In the genomic region with DNA sequence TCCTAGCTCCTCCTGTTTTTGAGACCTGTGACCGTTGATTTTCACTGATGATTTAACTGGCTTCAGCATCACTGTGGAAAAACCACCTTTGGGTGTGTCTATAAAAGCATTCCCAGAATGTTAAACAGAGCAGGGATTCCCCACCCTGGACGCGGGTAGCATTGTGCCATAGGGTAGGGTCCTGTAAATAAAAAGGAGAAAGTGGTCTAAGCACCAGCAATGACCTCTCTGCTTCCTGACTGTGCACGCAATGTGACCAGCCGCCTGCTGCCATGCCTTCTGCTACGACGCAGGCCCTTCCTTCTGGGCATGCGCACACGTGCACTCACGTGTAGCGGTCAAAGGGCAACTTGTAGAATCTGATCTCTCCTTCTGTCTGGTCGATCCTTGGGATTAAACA, we compare ENCODE assay signal across 27 mouse cellular contexts.
A peak's percentile ranks its signal among the peaks of the same experiment; 100 is the strongest.
DNase-seq lines count a peak whose midpoint lies in the region; ATAC-seq lines count a peak whose summit lies in the region.
"Had no signal": no experiment of that assay in that cellular context is flagged by ENCODE, and none has a peak within 500 bp of the region (broad histone marks: within the 10 kb centered on the region; RNA-seq: fewer than 3 reads in every experiment).

No protein-coding gene starts in this region.

- peak; percentile 14 for DNase-seq in kidney, adult 11 months
- peak; percentile 29 for DNase-seq in kidney, adult 9 months
- no peak for DNase-seq in kidney, postnatal 10 days
- peak; percentile 74 for DNase-seq in R1 (ENCODE audit: low read depth, low spot score)
- DNase-seq in ZHBTc4 (ENCODE audit: low read depth, low spot score) = peak; percentile 83
- DNase-seq: adrenal gland, adult 2 months; adrenal gland, postnatal 14 days; cerebellum, adult 11 months; cerebellum, adult 8-10 months; embryo, embryonic 11 days; gastrocnemius, postnatal 36 days; heart, adult 2 months; heart, postnatal 14 days; heart, postnatal 4 days had no signal

- ATAC-seq in kidney, embryonic 15.5 days (replicated peaks; ENCODE audit: low FRiP score) = no peak
- ATAC-seq in intestine, embryonic 15.5 days = no peak
- ATAC-seq: CD4-positive, CD25-positive, alpha-beta regulatory T cell, adult 4 months; forebrain, embryonic 15.5 days; hindbrain, postnatal 0 days; inflammation-experienced regulatory T-cells, adult 6 months had no signal

- no peak overlapping the region for H3K4me3 ChIP-seq in kidney, embryonic 15.5 days (replicated peaks)
- no peak overlapping the region for H3K4me3 ChIP-seq in intestine, embryonic 15.5 days (replicated peaks)
- H3K4me3 ChIP-seq: embryonic facial prominence, embryonic 10.5 days; embryonic facial prominence, embryonic 13.5 days; erythroblast, embryonic 14.5 days; forebrain, embryonic 12.5 days; forebrain, embryonic 15.5 days; heart, adult 2 months; heart, embryonic 10.5 days; heart, embryonic 13.5 days had no signal

- no peak overlapping the region for H3K27ac ChIP-seq in kidney, embryonic 15.5 days
- H3K27ac ChIP-seq in intestine, embryonic 15.5 days = no peak overlapping the region
- H3K27ac ChIP-seq: embryonic facial prominence, embryonic 10.5 days; embryonic facial prominence, embryonic 13.5 days; forebrain, embryonic 12.5 days; forebrain, embryonic 15.5 days; heart, adult 2 months; heart, embryonic 10.5 days; heart, embryonic 13.5 days; hindbrain, embryonic 14.5 days; hindbrain, postnatal 0 days had no signal

- 78% methylated on average over 12 of the region's 12 CpGs for WGBS in kidney, embryonic 15.5 days
- WGBS in intestine, embryonic 15.5 days = 90% methylated on average over 12 of the region's 12 CpGs

- no peaks in the 10 kb centered on the region for H3K36me3 ChIP-seq in kidney, embryonic 15.5 days
- H3K36me3 ChIP-seq in intestine, embryonic 15.5 days = no peaks in the 10 kb centered on the region
- H3K36me3 ChIP-seq: embryonic facial prominence, embryonic 10.5 days; embryonic facial prominence, embryonic 13.5 days; forebrain, embryonic 12.5 days; forebrain, embryonic 15.5 days; heart, embryonic 10.5 days; heart, embryonic 13.5 days had no signal

- no peaks in the 10 kb centered on the region for H3K27me3 ChIP-seq in kidney, embryonic 15.5 days
- H3K27me3 ChIP-seq in intestine, embryonic 15.5 days (replicated peaks) = no peaks in the 10 kb centered on the region
- H3K27me3 ChIP-seq: embryonic facial prominence, embryonic 13.5 days; forebrain, embryonic 12.5 days; forebrain, embryonic 15.5 days; heart, embryonic 13.5 days had no signal

- no peak overlapping the region for H3K9ac ChIP-seq in kidney, embryonic 15.5 days
- no peak overlapping the region for H3K9ac ChIP-seq in intestine, embryonic 15.5 days
- H3K9ac ChIP-seq: embryonic facial prominence, embryonic 13.5 days; forebrain, embryonic 12.5 days; forebrain, embryonic 15.5 days; heart, embryonic 13.5 days; hindbrain, embryonic 14.5 days had no signal

- no peak overlapping the region for H3K4me2 ChIP-seq in kidney, embryonic 15.5 days
- no peak overlapping the region for H3K4me2 ChIP-seq in intestine, embryonic 15.5 days (replicated peaks)
- H3K4me2 ChIP-seq: embryonic facial prominence, embryonic 13.5 days; forebrain, embryonic 12.5 days; forebrain, embryonic 15.5 days; heart, embryonic 13.5 days; hindbrain, embryonic 14.5 days had no signal

- H3K9me3 ChIP-seq in kidney, embryonic 15.5 days (replicated peaks) = no peaks in the 10 kb centered on the region
- no peaks in the 10 kb centered on the region for H3K9me3 ChIP-seq in intestine, embryonic 15.5 days
- H3K9me3 ChIP-seq: embryonic facial prominence, embryonic 10.5 days; embryonic facial prominence, embryonic 13.5 days; forebrain, embryonic 12.5 days; forebrain, embryonic 15.5 days; heart, embryonic 10.5 days; heart, embryonic 13.5 days had no signal

- H3K4me1 ChIP-seq in kidney, embryonic 15.5 days = no peaks in the 10 kb centered on the region
- no peaks in the 10 kb centered on the region for H3K4me1 ChIP-seq in intestine, embryonic 15.5 days (replicated peaks)
- H3K4me1 ChIP-seq: embryonic facial prominence, embryonic 10.5 days; embryonic facial prominence, embryonic 13.5 days; forebrain, embryonic 12.5 days; forebrain, embryonic 15.5 days; heart, embryonic 10.5 days; heart, embryonic 13.5 days had no signal
